Mouse (Mus musculus): ENCODE results near the gene Gm20696. TPM values are rescaled to one million over a fixed set of nuclear protein-coding genes. Genes with fewer than 3 reads are reported as not detected.

Gene Gm20696
- polyA plus RNA-seq, 1 experiment from 2014 or later = 4.2 TPM

GRCm38 (mm10) chr6:99338593-99339342, 327.8 kb downstream of the Gm20696 start:
- H3K9me3 ChIP-seq = no peaks in the 10 kb centered on the region
- peaks cover 20% of the 10 kb centered on the region for H3K4me1 ChIP-seq
- no peaks in the 10 kb centered on the region for H3K27me3 ChIP-seq
- no peak overlapping the region for H3K27ac ChIP-seq
- H3K4me3 ChIP-seq = no peak overlapping the region
- 56% methylated on average over 9 of the region's 9 CpGs for WGBS
- no peaks in the 10 kb centered on the region for H3K36me3 ChIP-seq
- H3K4me2 ChIP-seq = no peak overlapping the region
- ATAC-seq (ENCODE audit: insufficient number of reproducible peaks, low FRiP score, low TSS enrichment, low read depth) = no peak
- H3K9ac ChIP-seq = no peak overlapping the region

- H3K9ac ChIP-seq = no peak overlapping the region
- no peaks in the 10 kb centered on the region for H3K27me3 ChIP-seq
- peak overlapping the region; percentile 47; the same call in 1 of the 2 replicates for H3K27ac ChIP-seq
- H3K4me2 ChIP-seq = no peak overlapping the region
- peaks cover 20% of the 10 kb centered on the region for H3K4me1 ChIP-seq
- H3K4me3 ChIP-seq = no peak overlapping the region
- no peak for ATAC-seq (ENCODE audit: insufficient number of reproducible peaks, low FRiP score, low TSS enrichment, low read depth)
- WGBS = 47% methylated on average over 3 of the region's 3 CpGs
- H3K9me3 ChIP-seq = no peaks in the 10 kb centered on the region
- H3K36me3 ChIP-seq = no peaks in the 10 kb centered on the region
These were observed 328.4 kb downstream of the Gm20696 start for GRCm38 (mm10) chr6:99338174-99338573.

- no peak for ATAC-seq (ENCODE audit: insufficient number of reproducible peaks, low FRiP score, low TSS enrichment, low read depth)
- no peaks in the 10 kb centered on the region for H3K27me3 ChIP-seq
- no peaks in the 10 kb centered on the region for H3K9me3 ChIP-seq
- peak overlapping the region; percentile 47; the same call in 1 of the 2 replicates for H3K27ac ChIP-seq
- 35% methylated on average over 6 of the region's 6 CpGs for WGBS
- H3K36me3 ChIP-seq = no peaks in the 10 kb centered on the region
- H3K4me1 ChIP-seq = peaks cover 20% of the 10 kb centered on the region
- H3K4me2 ChIP-seq = no peak overlapping the region
- H3K9ac ChIP-seq = no peak overlapping the region
- no peak overlapping the region for H3K4me3 ChIP-seq
These were observed 329.0 kb downstream of the Gm20696 start for GRCm38 (mm10) chr6:99337575-99337974.

DNA sequence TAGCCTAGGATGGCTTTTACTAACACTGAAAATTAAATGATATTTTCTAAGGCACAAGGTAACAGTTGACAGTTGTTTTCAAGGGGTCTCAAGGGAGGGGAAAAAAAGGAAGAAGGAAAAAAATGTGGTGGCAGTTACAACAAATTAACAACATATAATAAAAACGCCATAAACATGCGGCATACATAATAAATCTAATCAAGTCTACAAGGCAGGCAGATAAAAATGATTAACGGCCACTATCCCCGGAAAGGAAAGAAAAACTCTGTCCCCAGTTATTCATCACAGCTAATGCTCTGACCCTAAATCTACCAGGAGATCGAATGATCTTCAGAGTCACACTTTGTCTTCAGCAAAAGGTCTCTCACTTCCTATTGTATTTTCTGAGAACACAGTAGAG, 330.4 kb downstream of the Gm20696 start:
- ATAC-seq (ENCODE audit: insufficient number of reproducible peaks, low FRiP score, low TSS enrichment, low read depth) = no peak
- Histone ChIP-seq H3K4me3 (no peak overlapping the region), H3K27ac (no peak overlapping the region), H3K4me1 (peaks cover 20% of the 10 kb centered on the region), H3K4me2 (no peak overlapping the region), H3K9ac (no peak overlapping the region), H3K36me3 (no peaks in the 10 kb centered on the region), H3K27me3 (no peaks in the 10 kb centered on the region), H3K9me3 (no peaks in the 10 kb centered on the region)
- WGBS = 30% methylated on average over 5 of the region's 5 CpGs

- Histone ChIP-seq H3K36me3 (no peaks in the 10 kb centered on the region), H3K4me2 (no peak overlapping the region), H3K9me3 (no peaks in the 10 kb centered on the region), H3K27me3 (no peaks in the 10 kb centered on the region), H3K4me1 (peaks cover 20% of the 10 kb centered on the region), H3K9ac (no peak overlapping the region), H3K27ac (no peak overlapping the region), H3K4me3 (no peak overlapping the region)
- ATAC-seq (ENCODE audit: insufficient number of reproducible peaks, low FRiP score, low TSS enrichment, low read depth) = no peak
- WGBS = 50% methylated on average over 13 of the region's 13 CpGs
These were observed 331.3 kb downstream of the Gm20696 start for GRCm38 (mm10) chr6:99335174-99335830.

GRCm38 (mm10) chr6:99334255-99334654, 332.3 kb downstream of the Gm20696 start:
- H3K9ac ChIP-seq = no peak overlapping the region
- no peaks in the 10 kb centered on the region for H3K36me3 ChIP-seq
- WGBS = 93% methylated on average over 3 of the region's 3 CpGs
- ATAC-seq (ENCODE audit: insufficient number of reproducible peaks, low FRiP score, low TSS enrichment, low read depth) = no peak
- H3K27me3 ChIP-seq = no peaks in the 10 kb centered on the region
- peaks cover 16% of the 10 kb centered on the region for H3K4me1 ChIP-seq
- no peak overlapping the region for H3K4me2 ChIP-seq
- H3K9me3 ChIP-seq = no peaks in the 10 kb centered on the region
- no peak overlapping the region for H3K4me3 ChIP-seq
- H3K27ac ChIP-seq = no peak overlapping the region

DNA sequence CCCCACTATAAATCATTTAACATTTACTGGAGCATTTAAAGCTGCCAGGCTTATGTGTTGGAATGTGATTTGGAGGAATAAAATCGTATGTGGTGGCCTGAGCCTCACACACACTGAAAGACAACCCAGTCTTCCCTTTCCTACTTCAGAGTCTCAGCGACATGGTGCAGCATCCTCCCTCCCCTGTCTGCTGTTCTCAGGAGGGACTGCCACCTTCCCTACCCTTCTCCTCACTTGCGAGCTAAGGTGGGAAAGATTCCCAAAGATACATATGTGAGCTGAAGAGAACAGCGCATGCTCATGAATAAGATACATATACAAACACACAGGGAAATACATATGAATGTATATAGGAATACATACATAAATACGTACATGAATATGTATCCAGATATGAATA, 333.5 kb downstream of the Gm20696 start:
- Histone ChIP-seq H3K27ac (no peak overlapping the region), H3K9me3 (no peaks in the 10 kb centered on the region), H3K27me3 (no peaks in the 10 kb centered on the region), H3K4me2 (no peak overlapping the region), H3K4me1 (peaks cover 8% of the 10 kb centered on the region), H3K36me3 (no peaks in the 10 kb centered on the region), H3K9ac (no peak overlapping the region), H3K4me3 (no peak overlapping the region)
- 79% methylated on average over 5 of the region's 5 CpGs for WGBS
- no peak for ATAC-seq (ENCODE audit: insufficient number of reproducible peaks, low FRiP score, low TSS enrichment, low read depth)

DNA sequence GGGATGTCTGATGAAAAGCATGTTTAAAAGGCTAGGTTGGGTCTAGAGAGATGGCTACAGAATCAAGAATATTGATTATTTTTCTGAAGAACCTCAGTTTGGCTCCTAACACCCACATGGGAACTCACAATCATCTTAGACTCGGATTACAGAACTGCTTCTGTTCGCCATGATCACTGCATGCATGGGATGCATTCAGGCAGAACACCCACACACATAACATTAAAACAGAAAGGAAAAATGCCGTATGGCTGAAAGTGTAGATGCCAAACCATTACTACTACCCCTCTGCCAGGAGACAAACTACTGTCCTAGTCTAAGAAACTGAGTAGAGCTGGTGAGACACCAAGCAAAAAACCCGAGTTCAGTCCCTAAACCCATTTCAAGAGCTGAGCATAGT, 336.4 kb downstream of the Gm20696 start:
- Histone ChIP-seq H3K4me3 (no peak overlapping the region), H3K9me3 (no peaks in the 10 kb centered on the region), H3K4me2 (no peak overlapping the region), H3K36me3 (no peaks in the 10 kb centered on the region), H3K9ac (no peak overlapping the region), H3K4me1 (no peaks in the 10 kb centered on the region), H3K27ac (no peak overlapping the region), H3K27me3 (no peaks in the 10 kb centered on the region)
- WGBS = 83% methylated on average over 4 of the region's 4 CpGs
- no peak for ATAC-seq (ENCODE audit: insufficient number of reproducible peaks, low FRiP score, low TSS enrichment, low read depth)

DNA sequence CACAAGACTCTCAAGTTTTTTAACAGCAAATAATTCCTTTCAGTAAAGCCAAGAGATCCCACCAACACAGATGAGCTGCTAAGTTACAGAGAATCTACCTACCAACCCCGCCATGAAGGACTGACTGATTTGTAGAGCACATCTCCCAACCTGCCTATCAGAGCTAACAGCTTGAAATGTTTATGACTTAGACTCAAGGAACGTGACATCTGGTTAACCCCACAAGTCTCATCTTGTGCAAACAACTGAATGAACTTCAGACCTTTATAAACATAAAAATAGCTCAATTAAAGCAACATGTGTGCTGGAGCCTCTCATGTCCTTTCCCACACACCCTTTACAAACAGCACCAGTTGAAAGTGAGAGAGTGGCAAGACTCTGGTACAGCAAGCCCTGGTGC, 338.0 kb downstream of the Gm20696 start:
- Histone ChIP-seq H3K4me3 (no peak overlapping the region), H3K9ac (no peak overlapping the region), H3K27me3 (no peaks in the 10 kb centered on the region), H3K9me3 (no peaks in the 10 kb centered on the region), H3K4me2 (no peak overlapping the region), H3K4me1 (no peaks in the 10 kb centered on the region), H3K36me3 (no peaks in the 10 kb centered on the region), H3K27ac (no peak overlapping the region)
- no peak for ATAC-seq (ENCODE audit: insufficient number of reproducible peaks, low FRiP score, low TSS enrichment, low read depth)
- WGBS = 20% methylated on average over 2 of the region's 2 CpGs

GRCm38 (mm10) chr6:99328146-99328545, 338.5 kb downstream of the Gm20696 start:
- ATAC-seq (ENCODE audit: insufficient number of reproducible peaks, low FRiP score, low TSS enrichment, low read depth) = no peak
- H3K36me3 ChIP-seq = no peaks in the 10 kb centered on the region
- no peaks in the 10 kb centered on the region for H3K27me3 ChIP-seq
- H3K4me1 ChIP-seq = no peaks in the 10 kb centered on the region
- H3K4me3 ChIP-seq = no peak overlapping the region
- no peaks in the 10 kb centered on the region for H3K9me3 ChIP-seq
- H3K4me2 ChIP-seq = no peak overlapping the region
- WGBS = 65% methylated on average over 6 of the region's 6 CpGs
- no peak overlapping the region for H3K27ac ChIP-seq
- no peak overlapping the region for H3K9ac ChIP-seq

DNA sequence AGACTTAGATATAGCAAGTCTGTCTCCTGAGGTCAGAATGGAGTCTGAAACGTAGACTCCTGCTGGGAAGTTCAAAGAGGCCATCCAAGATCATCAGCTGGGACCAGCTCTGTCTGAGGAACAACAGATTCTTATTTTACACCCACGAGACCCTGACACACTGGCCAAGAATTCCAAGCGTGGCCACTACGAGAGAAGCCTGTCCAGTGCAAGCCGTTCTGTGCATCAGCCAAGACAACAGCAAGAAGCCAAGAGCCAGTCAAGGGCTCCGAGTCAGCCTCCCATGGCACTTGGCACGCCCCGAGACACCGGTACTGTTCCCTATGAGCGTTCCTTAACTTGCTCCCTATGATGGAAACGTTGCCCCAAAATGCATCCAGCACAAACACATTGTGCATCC, 338.9 kb downstream of the Gm20696 start:
- Histone ChIP-seq H3K9me3 (no peaks in the 10 kb centered on the region), H3K27ac (no peak overlapping the region), H3K27me3 (no peaks in the 10 kb centered on the region), H3K36me3 (no peaks in the 10 kb centered on the region), H3K4me1 (no peaks in the 10 kb centered on the region), H3K4me3 (no peak overlapping the region), H3K9ac (no peak overlapping the region), H3K4me2 (no peak overlapping the region)
- WGBS = 76% methylated on average over 11 of the region's 11 CpGs
- ATAC-seq (ENCODE audit: insufficient number of reproducible peaks, low FRiP score, low TSS enrichment, low read depth) = no peak

DNA sequence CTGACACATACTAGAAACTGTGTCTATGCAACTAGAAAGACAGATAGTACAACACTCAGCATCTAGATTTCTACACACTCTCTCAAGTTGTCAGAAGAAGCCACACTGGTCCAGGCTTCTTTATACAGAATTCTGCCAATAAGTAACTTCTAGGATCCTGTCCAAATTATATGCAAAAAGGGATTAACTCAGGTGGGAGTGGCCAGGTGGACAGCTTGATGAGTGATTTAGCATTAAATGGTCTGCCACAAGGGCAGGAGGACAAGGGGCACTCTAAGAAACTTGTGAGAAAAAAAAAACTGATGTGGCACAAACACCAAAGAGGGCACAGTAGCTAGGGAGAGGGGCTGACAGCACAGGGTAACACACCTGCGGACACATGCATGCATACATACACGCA, 340.7 kb downstream of the Gm20696 start:
- ATAC-seq (ENCODE audit: insufficient number of reproducible peaks, low FRiP score, low TSS enrichment, low read depth) = no peak
- Histone ChIP-seq H3K27me3 (no peaks in the 10 kb centered on the region), H3K36me3 (no peaks in the 10 kb centered on the region), H3K4me1 (no peaks in the 10 kb centered on the region), H3K9ac (no peak overlapping the region), H3K27ac (no peak overlapping the region), H3K4me3 (no peak overlapping the region), H3K9me3 (no peaks in the 10 kb centered on the region), H3K4me2 (no peak overlapping the region)
- WGBS = 85% methylated on average over 2 of the region's 2 CpGs

Data from limb, embryonic 15.5 days (tissue).